ENCODE assay signal across 8 mouse cellular contexts in the genomic region with DNA sequence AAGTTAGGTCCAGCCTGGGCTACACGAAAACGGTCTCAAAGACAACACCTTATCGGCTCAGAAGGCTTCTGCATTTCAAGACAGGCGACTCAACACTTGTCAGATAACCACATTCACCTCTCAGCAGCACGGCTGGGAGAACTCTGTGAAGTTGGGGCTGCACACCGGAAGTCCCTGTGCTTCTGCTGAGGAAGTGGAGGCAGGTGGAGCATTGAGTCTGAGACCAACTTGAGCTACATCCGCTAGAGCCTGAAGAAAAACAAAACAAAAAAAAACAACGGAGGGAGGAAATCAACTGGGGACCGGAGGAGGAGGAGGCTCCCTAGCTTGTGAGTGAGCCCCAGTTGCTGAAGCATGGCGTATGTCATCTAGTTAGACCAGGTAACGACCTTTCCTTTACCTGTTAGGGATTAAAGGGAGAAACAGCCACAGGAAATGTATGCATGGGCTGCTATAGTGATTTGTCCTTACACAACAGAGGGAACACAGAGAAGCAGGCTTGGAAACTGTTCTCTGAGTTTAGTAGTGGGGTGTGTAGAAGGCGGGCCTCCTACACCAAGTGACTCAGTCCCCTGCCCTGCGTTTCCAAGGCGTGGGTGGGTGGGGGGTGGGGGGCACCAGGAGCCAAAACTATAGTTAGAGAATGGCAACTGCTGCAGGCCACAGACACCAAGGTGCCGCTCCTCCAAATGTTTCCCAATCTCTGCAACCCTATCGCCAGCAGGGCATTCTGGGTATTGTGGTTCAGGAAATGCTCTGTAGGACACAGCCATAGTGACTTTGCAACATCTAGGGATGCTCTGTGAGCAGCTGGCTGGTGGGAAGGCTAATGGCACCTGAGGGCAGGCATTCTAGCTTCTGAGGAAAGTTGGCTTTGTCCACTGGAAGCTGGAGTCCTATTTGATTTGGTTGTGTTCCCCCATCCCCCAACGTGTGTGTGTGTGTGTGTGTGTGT. TPM values are rescaled to one million over a fixed set of nuclear protein-coding genes. Genes with fewer than 3 reads are reported as not detected.
DNase-seq lines count a peak whose midpoint lies in the region; ATAC-seq lines count a peak whose summit lies in the region.

A gene (plus strand): TSS at position 199 of the 955 bp plus-strand sequence.

- ATAC-seq in heart, embryonic 11.5 days (replicated peaks; ENCODE audit: insufficient number of reproducible peaks, low FRiP score, low TSS enrichment), result no peak
- peak; percentile 78 for ATAC-seq in megakaryocyte progenitor cell, adult 5-6 weeks (replicated peaks; ENCODE audit: poor library complexity)

- no peak within 1 kb of the TSS for H3K4me2 ChIP-seq in heart, embryonic 11.5 days

- no peaks in the 10 kb centered on the region for H3K9me3 ChIP-seq in embryonic facial prominence, embryonic 10.5 days
- no peaks in the 10 kb centered on the region for H3K9me3 ChIP-seq in heart, embryonic 11.5 days (replicated peaks; ENCODE audit: control insufficient read depth, low read length)

- 78% methylated on average over 17 of the region's 17 CpGs for WGBS in embryonic facial prominence, embryonic 10.5 days
- WGBS in heart, embryonic 11.5 days (ENCODE audit: insufficient replicate concordance), result 66% methylated on average over 17 of the region's 17 CpGs

- no peak within 1 kb of the TSS for H3K27ac ChIP-seq in embryonic facial prominence, embryonic 10.5 days (replicated peaks)
- H3K27ac ChIP-seq in heart, embryonic 11.5 days (ENCODE audit: low read depth, low read length), result no peak within 1 kb of the TSS; the same call in 1 of the 2 replicates

- H3K4me1 ChIP-seq in embryonic facial prominence, embryonic 10.5 days, result peaks cover 3% of the 10 kb centered on the region
- H3K4me1 ChIP-seq in heart, embryonic 11.5 days (ENCODE audit: control insufficient read depth, insufficient read depth, low read length), result peaks cover 5% of the 10 kb centered on the region

- peak; percentile 52 to 66 for DNase-seq in spleen, adult 18-20 months
- DNase-seq in spleen, adult 12 weeks (ENCODE audit: low spot score), result no peak
- DNase-seq in embryonic facial prominence, embryonic 10.5 days (ENCODE audit: low spot score), result no peak
- DNase-seq in layer of hippocampus, postnatal 10 days (ENCODE audit: low spot score in 2 of 2), result no peak
- DNase-seq in thymus, postnatal 0 days (ENCODE audit: low spot score), result peak; percentile 94
- DNase-seq in cerebellum, postnatal 14 days, result no peak

- H3K27me3 ChIP-seq in embryonic facial prominence, embryonic 10.5 days (replicated peaks; ENCODE audit: low read depth, poor library complexity, severe bottlenecking), result no peaks in the 10 kb centered on the region
- no peaks in the 10 kb centered on the region for H3K27me3 ChIP-seq in heart, embryonic 11.5 days (ENCODE audit: control insufficient read depth, insufficient read depth, low read length)

- no peaks in the 10 kb centered on the region for H3K36me3 ChIP-seq in embryonic facial prominence, embryonic 10.5 days (replicated peaks)
- H3K36me3 ChIP-seq in heart, embryonic 11.5 days (ENCODE audit: control insufficient read depth, insufficient read depth, low read length), result no peaks in the 10 kb centered on the region

- H3K9ac ChIP-seq in heart, embryonic 11.5 days (ENCODE audit: low read depth, low read length), result no peak within 1 kb of the TSS

- no peak within 1 kb of the TSS for H3K4me3 ChIP-seq in embryonic facial prominence, embryonic 10.5 days
- no peak within 1 kb of the TSS for H3K4me3 ChIP-seq in heart, embryonic 11.5 days (ENCODE audit: low read depth, low read length)

RNA-seq across cellular contexts. Expression of the gene that starts here (rescaled TPM):
- 874 and 878 TPM in 2 replicates for polyA plus RNA-seq in embryonic facial prominence, embryonic 10.5 days (2016; fragmentation: Nextera tagmentation; extraction: Ambion mirVana)
- polyA plus RNA-seq in heart, embryonic 11.5 days (2014; fragmentation: Nextera tagmentation; extraction: Ambion mirVana), result 554 and 606 TPM in 2 replicates
- total RNA-seq in layer of hippocampus, postnatal 10 days (2021), result 100 to 1,000 TPM; 157 to 164 TPM
- total RNA-seq in megakaryocyte progenitor cell, adult 5-6 weeks (2015), result 679 and 683 TPM in 2 replicates
- 1,301 and 1,452 TPM in 2 replicates for total RNA-seq in megakaryocyte progenitor cell, adult 5-6 weeks (2017)
- polyA plus RNA-seq in thymus, postnatal 0 days (2015; fragmentation: Nextera tagmentation; extraction: Ambion mirVana), result 1,040 and 1,096 TPM in 2 replicates

Comparison
In these comparisons a context has a peak if more than half of its experiments do, and no peak if none do; other contexts are left out.
1. RNA of the gene that starts here (total RNA-seq): 679 to 1,452 TPM in megakaryocyte progenitor cell, adult 5-6 weeks; 157 to 164 TPM in layer of hippocampus, postnatal 10 days; every median in the first group is over 4 times any median in the second.
2. DNase-seq: peak in spleen, adult 18-20 months (2 of 2) and thymus, postnatal 0 days (single experiment); none in spleen, adult 12 weeks (single experiment), embryonic facial prominence, embryonic 10.5 days (single experiment), layer of hippocampus, postnatal 10 days (0 of 2) and cerebellum, postnatal 14 days (0 of 2).